Mouse (Mus musculus) 3T3-L1 (cell line): ENCODE data around the gene Mllt6.
"Not testable (repeated sequence)": the region's sequence is repeated elsewhere in the genome, so short reads cannot be mapped to it uniquely, and the experiment has no call there.

ENCODE experiments used
- DNase-seq: peaks from one replicate; pipeline ENCODE4 v3.0.0-alpha.2; 2015; ENCODE audit warnings: low read depth, low spot score

The Mllt6 gene

DNA sequence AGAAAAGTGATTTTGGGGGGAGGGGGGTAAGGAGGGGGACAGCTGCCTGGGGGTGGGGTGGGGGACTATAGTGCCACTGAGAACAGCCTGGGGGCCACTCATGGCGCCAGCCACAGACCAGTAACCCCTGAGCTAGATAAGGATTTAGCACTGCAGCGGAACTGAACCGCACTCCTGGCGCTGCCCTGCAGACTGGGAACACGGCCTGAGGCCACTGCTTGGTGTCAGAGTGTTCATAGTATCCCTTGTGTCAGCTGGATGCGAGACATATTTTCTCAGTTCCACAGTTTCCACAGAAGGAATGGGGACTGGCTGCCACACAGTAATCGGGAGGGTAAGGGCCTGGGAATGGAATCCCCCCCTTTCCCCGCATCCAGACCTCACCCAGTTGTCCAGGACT, 52.8 kb downstream of the Mllt6 start:
- DNase-seq = no peak

GRCm38 (mm10) chr11:97717369-97718280, 54.4 kb downstream of the Mllt6 start:
- no peak for DNase-seq

DNA sequence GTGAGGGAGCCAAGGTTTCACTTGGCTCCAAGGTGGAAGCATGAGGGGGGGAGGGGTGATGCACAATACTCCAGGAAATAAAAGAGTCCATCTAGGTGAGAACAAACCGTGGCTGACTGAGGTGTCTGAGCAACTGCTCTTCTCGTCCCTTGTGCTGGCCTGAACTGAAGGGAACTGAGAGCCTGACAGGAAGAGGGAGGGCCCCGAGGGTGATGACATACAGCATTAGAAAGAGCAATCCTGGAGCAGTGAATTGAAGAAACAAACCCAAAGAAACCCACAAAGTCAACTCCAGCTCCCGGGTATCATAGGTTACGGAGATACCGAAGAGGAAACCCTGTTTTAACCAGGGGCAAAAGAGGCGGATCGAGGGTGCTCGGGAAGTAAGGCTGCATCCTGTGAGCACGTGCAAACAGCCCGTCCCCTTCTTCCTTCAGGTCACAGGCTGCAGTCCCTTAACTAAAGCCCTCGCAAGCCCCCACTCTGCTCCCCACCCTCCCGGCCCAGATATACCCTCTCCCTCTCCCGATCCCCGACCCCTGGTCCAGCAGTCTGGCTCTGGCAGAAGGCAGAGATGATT, 55.2 kb downstream of the Mllt6 start:
- DNase-seq = no peak

DNA sequence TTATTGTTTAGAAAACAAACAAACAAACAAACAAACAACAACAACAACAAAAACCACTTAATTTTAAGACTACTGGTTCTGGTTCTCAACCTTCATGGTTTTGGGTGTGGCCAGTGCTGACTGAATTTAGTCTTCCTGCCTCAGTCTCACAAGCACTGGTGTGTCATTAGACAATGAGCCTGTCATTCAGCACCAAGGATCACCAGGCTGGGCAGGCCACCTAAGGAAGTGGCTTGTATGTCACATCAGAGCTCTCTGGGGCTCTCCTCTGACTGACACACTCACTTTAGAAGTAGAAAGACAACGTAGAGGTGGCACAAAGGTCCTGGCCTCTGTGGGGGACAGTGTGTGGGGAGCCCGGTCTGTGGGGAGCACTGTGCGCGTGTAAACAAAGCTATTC, 55.8 kb downstream of the Mllt6 start:
- no peak for DNase-seq

DNA sequence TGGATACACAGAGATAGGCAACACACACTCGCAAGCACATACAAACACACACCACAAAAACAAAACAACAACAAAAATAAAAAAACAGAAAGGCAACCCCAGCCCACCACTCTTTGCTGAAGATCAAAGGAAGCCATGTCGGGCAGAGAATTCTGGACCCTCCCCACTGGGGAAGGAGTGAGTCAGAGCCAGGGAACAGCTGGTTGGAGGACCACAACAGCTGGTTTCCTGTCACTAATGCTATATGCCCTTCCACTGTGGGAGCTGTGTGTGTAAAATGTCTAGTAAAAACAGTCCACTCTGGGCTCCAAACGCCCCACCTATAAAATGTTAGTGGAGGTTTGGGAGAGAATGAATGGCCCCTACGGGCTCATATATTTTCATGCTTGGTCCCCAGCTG, 58.1 kb downstream of the Mllt6 start:
- DNase-seq = no peak

DNA sequence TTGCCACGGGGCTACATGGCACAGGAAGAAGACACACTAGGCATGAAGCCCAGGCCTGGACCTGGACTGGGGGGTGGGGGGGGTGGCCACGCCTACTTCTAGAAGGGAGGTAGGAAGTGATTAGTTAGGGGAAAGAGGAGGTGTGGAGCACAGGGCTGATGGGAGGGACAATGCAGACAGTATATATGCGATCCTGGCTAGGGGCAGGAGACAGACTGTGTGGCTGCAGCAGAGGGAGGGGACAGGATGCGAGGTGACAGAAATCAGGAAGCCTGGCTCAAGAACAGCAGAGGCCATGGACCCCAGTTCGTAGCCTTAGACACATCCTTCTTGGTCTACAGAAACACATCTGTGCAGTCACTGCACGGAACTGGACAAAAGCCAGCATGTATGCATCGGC, 60.5 kb downstream of the Mllt6 start:
- no peak for DNase-seq

- DNase-seq = no peak
These were observed 65.1 kb downstream of the Mllt6 start for GRCm38 (mm10) chr11:97728311-97728710.

DNA sequence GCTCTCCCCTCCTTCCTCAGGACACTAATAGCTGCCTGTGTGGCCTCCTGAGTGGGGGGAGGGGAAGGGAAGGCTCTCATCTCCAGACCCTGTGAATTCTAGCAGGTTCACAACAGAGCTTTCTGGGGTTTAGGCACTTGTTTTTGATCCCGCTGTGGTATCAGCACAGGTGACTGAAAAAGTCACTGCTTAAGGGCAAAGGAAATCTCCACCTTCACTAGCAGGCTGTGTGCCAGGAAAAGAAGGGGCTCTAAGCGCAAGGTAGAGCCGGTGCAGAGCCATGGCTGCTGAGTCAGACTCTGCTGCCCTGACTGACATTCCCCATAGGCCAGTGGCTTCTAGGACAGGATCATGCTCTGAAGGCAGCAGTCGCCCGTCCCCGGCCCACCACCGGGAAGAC, 65.5 kb downstream of the Mllt6 start:
- no peak for DNase-seq

DNA sequence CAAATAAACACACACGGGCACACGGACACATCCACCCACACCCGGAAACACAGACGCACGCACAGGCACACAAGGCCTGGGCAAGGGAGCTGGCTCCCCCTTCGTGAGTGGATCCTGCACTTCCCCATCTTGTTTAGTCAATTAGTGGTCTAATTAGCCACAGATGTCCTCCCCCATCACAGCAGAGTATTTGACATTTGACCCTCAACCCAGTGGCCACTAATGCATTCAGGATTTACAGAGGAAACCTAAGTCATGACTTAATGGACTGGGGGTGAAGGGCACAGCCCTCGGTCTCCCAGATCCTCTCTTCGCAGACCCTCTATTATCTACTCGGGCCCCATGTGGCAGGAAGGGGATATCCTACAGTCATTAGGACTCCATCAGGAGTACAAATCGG, 70.5 kb downstream of the Mllt6 start:
- DNase-seq = no peak

GRCm38 (mm10) chr11:97734810-97735209, 71.6 kb downstream of the Mllt6 start:
- DNase-seq = not testable (repeated sequence)
